Mouse (Mus musculus) erythroblast, embryonic 14.5 days (primary cell): ENCODE results near the gene Col6a5.

Source experiments
- GATA1 ChIP-seq: IDR thresholded peaks from 2 replicates; pipeline ENCODE4 v1.6.1; 2012; ENCODE audit warnings: low read length, inconsistent platforms, mixed read lengths
- TAL1 ChIP-seq: IDR thresholded peaks from 3 replicates; pipeline ENCODE4 v1.6.1; 2012; ENCODE audit warnings: low read length, inconsistent platforms, mixed read lengths

- no peak for TF ChIP-seq GATA1
- no peak for TF ChIP-seq TAL1
Measured at GRCm38 (mm10) chr9:105960533-105960932, at the start of gene Col6a5.
